Mouse (Mus musculus): ENCODE data around the gene Spin2-ps6. TPM values are rescaled to one million over a fixed set of nuclear protein-coding genes. Genes with fewer than 3 reads are reported as not detected.
"Not testable (repeated sequence)": the region's sequence is repeated elsewhere in the genome, so short reads cannot be mapped to it uniquely, and the experiment has no call there.

The Spin2-ps6 gene
- total RNA-seq (2017) = not detected in 2 replicates

- not testable (repeated sequence) for ATAC-seq (replicated peaks in 1 of 2; ENCODE audit: insufficient read depth in 1 of 2, low FRiP score in 2 of 2, low TSS enrichment in 1 of 2, low read depth in 1 of 2, poor library complexity in 2 of 2, severe bottlenecking in 2 of 2)
These were observed at the start of gene Spin2-ps6 for GRCm38 (mm10) chrX:33234569-33234968. TSS of gene Spin2-ps6 (plus strand) at chrX:33234869.

Other genes with a start within 250 kb of the Spin2-ps6 start
- not detected in 2 replicates for gene Btbd35f12, start 78.5 kb downstream of the Spin2-ps6 start, total RNA-seq (2017)

All from hematopoietic stem cell, adult 5-6 weeks (primary cell).